Mouse (Mus musculus) intestine, embryonic 16.5 days (tissue): ENCODE measurements at regions not wholly inside any gene's neighbourhood (a gene's known extent, or its start where the extent isn't known, plus 50 kb on each side); places are given as distances from the start of the nearest gene placed in this dataset.

Experiments used
- ATAC-seq: fragments of 200-750 bp; cut with Nextera tagmentation; 2 replicates; pipeline ENCODE4 v1.8.0; 2017; ENCODE audit warnings: moderate TSS enrichment, moderate library complexity
- H3K27ac ChIP-seq: fragments of 300-500 bp; sonication (generic); 2 replicates; pipeline ENCODE4 v1.5.1; 2014; ENCODE audit warnings: mild to moderate bottlenecking, low read length
- H3K27me3 ChIP-seq: fragments of 300-500 bp; sonication (generic); replicated peaks from 2 replicates; pipeline ENCODE4 v1.6.1; 2014; ENCODE audit warnings: low read length, control low read depth, mixed read lengths; ENCODE audit not compliant: control insufficient read depth, insufficient read depth
- H3K36me3 ChIP-seq: fragments of 300-500 bp; sonication (generic); 2 replicates; pipeline ENCODE4 v1.6.1; 2014; ENCODE audit warnings: low read length, control low read depth; ENCODE audit not compliant: control insufficient read depth, insufficient read depth
- H3K4me1 ChIP-seq: fragments of 300-500 bp; sonication (generic); 2 replicates; pipeline ENCODE4 v1.6.1; 2014; ENCODE audit warnings: low read length, control low read depth, mixed read lengths; ENCODE audit not compliant: control insufficient read depth, insufficient read depth
- H3K4me2 ChIP-seq: fragments of 300-500 bp; sonication (generic); 2 replicates; pipeline ENCODE4 v1.6.1; 2014; ENCODE audit warnings: low read depth, low read length, control low read depth
- H3K4me3 ChIP-seq: fragments of 300-500 bp; sonication (generic); 2 replicates; pipeline ENCODE4 v1.5.1; 2014; ENCODE audit warnings: mild to moderate bottlenecking, low read length
- H3K9ac ChIP-seq: fragments of 300-500 bp; sonication (generic); 2 replicates; pipeline ENCODE4 v1.6.1; 2014; ENCODE audit warnings: low read depth, low read length
- H3K9me3 ChIP-seq: fragments of 300-500 bp; sonication (generic); 2 replicates; pipeline ENCODE4 v1.6.1; 2016; ENCODE audit warnings: low read length, control low read depth; ENCODE audit not compliant: control insufficient read depth
- WGBS: fragments of 180-500 bp; shearing (Covaris S2); extraction: QIAGEN DNeasy Blood & Tissue Kit; methylation state at CpG from one replicate; pipeline ENCODE4 v1.1.7; 2014; 5-methylcytosine and 5-hydroxymethylcytosine counted together

DNA sequence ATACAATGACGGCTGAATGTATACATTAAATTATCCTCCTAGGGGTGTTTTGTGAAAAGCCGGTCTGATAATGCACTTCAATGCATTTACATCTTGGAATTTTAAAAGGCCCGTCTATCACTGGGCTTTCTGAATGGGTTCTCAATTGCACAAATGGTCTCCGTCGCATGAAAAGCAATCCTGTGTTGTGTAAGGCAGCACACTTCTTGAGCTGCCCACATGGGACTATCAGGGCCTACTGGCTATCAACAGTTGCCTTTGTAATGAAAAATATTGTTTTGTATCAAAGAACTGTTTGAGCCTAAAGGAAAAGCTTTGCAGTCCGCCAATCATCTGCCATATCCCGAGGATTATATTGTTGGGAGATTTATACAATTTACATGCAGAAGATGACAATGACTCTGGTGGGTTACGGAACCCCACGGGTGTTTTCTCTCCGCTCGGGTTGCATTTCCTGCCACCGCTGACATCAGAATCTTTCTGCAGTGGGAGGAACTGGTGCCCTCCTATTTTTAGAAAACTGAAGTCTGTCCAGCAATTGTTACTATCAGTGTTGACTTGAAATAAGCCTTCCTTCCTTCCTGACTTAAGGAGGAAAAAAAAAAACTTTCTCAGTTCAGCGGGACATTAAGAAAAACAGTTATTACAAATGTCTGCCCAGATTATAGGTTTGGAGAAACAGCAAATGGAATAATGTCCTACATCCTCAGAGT, 118.7 kb downstream of the Tmem26 start:
- H3K27me3 ChIP-seq, result no peaks in the 10 kb centered on the region
- no peaks in the 10 kb centered on the region for H3K36me3 ChIP-seq
- H3K9me3 ChIP-seq, result no peaks in the 10 kb centered on the region
- no peak for ATAC-seq
- WGBS, result 55% methylated on average over 13 of the region's 13 CpGs
- no peak overlapping the region for H3K4me3 ChIP-seq
- H3K27ac ChIP-seq, result no peak overlapping the region
- no peak overlapping the region for H3K4me2 ChIP-seq
- H3K4me1 ChIP-seq, result no peaks in the 10 kb centered on the region
- no peak overlapping the region for H3K9ac ChIP-seq

DNA sequence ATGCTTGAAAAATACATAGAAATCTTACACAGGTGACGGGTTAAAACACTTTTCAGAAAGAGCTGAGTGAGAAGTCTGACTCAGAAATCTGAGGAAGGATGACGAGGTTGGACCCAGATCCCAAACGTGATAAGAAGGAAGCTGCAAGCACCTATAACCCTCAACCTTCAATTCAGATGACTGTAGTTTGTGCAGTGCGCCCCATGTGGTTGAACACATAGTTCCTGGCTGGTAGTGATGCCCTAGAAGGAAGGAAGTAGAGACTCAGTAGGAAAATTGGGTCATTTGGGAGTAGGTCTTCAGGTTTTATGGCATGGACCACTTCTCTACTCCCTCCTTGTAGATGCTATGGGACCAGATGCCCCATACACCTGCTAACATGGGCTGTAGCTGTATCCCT, 120.6 kb downstream of the Tmem26 start:
- Histone ChIP-seq H3K36me3 (no peaks in the 10 kb centered on the region), H3K27me3 (no peaks in the 10 kb centered on the region), H3K4me1 (no peaks in the 10 kb centered on the region), H3K27ac (no peak overlapping the region), H3K4me2 (no peak overlapping the region), H3K9me3 (no peaks in the 10 kb centered on the region), H3K9ac (no peak overlapping the region), H3K4me3 (no peak overlapping the region)
- no peak for ATAC-seq
- WGBS, result 83% methylated on average over 4 of the region's 4 CpGs

DNA sequence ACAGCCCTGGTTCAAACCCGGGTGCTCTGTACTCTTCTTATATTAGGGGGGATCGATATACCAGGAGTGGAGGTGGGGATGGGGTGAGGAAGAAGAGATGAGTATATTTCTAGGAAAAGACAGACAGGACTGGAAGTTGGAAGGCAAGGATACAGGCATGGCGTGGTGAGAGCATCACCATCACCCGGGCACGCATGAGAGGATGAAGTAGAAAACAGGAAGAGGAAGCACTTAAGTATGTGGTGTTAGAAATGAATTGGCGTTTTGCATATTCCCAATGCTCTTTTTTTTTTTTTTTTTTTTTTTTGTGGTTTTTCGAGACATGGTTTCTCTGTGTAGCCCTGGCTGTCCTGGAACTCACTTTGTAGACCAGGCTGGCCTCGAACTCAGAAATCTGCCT, 121.2 kb downstream of the Tmem26 start:
- Histone ChIP-seq H3K27me3 (no peaks in the 10 kb centered on the region), H3K4me1 (no peaks in the 10 kb centered on the region), H3K4me2 (no peak overlapping the region), H3K27ac (no peak overlapping the region), H3K4me3 (no peak overlapping the region), H3K36me3 (no peaks in the 10 kb centered on the region), H3K9me3 (no peaks in the 10 kb centered on the region), H3K9ac (no peak overlapping the region)
- WGBS, result 87% methylated on average over 7 of the region's 8 CpGs
- ATAC-seq, result no peak

DNA sequence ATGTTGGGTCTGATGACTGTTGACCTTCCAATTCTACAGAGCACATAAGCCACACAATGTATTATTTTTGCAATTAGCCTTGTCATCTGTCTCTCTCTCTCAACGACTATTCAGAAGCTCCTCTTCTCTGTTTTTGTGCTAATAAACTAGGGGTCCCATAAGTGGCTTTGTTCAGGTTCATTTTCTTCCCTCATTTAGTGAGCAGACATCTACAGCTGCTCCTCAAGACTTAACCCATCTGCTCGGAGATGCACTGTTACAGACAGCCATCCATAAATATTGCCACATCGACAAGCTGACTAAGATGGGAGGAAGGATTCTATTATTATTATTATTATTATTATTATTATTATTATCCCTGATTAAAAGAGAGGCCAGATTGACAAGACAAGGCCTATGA, 127.7 kb downstream of the Tmem26 start:
- Histone ChIP-seq H3K9me3 (no peaks in the 10 kb centered on the region), H3K9ac (no peak overlapping the region), H3K4me2 (no peak overlapping the region), H3K4me3 (no peak overlapping the region), H3K4me1 (no peaks in the 10 kb centered on the region), H3K36me3 (no peaks in the 10 kb centered on the region), H3K27ac (no peak overlapping the region), H3K27me3 (no peaks in the 10 kb centered on the region)
- 76% methylated on average over 3 of the region's 3 CpGs for WGBS
- ATAC-seq, result no peak

- Histone ChIP-seq H3K27ac (no peak overlapping the region), H3K9ac (no peak overlapping the region), H3K27me3 (no peaks in the 10 kb centered on the region), H3K36me3 (no peaks in the 10 kb centered on the region), H3K4me1 (no peaks in the 10 kb centered on the region), H3K4me3 (no peak overlapping the region), H3K4me2 (no peak overlapping the region), H3K9me3 (no peaks in the 10 kb centered on the region)
- ATAC-seq, result no peak
- WGBS, result 66% methylated on average over 13 of the region's 13 CpGs
Observed at GRCm38 (mm10) chr10:68855934-68856891, 132.8 kb downstream of the Tmem26 start.

DNA sequence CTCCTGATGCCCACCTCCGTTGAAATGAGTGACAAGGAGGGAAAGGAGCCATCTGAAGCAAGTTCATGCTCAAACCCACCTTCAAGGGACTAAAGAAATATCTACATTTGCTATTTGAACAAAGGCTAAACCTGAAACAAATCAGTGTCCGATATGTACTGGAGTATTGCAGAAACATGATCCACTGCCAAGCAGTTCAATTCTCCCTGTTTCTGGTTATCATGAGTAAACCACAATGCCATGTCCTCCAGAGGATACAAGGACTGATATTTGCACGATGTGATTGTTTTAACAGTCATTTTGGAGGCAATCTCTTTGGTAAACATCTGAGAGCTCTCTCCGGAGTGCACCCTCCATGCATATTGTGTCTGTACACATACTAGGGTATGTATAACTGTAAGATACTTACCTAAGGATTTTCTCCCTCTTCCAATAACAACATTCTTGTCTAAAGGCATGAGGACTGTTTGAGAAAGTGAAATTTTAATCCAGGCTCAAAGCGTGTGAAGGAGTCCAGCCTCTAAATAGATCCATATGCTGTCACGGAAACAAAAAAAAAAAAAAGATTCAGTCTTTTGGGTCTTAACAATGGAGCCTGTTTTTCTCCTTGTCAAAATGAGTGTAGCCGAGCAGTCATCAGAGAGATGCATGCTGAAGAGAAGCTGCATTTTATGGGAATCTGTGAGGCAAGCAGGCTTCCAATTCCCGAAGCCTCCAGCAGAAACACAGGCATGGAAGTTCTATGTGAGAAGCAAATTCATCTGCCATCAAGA, 141.3 kb downstream of the Tmem26 start:
- no peaks in the 10 kb centered on the region for H3K9me3 ChIP-seq
- H3K4me1 ChIP-seq, result no peaks in the 10 kb centered on the region
- H3K27ac ChIP-seq, result no peak overlapping the region
- ATAC-seq, result no peak
- no peaks in the 10 kb centered on the region for H3K36me3 ChIP-seq
- no peaks in the 10 kb centered on the region for H3K27me3 ChIP-seq
- H3K9ac ChIP-seq, result no peak overlapping the region
- H3K4me3 ChIP-seq, result no peak overlapping the region
- H3K4me2 ChIP-seq, result no peak overlapping the region
- WGBS, result 62% methylated on average over 8 of the region's 8 CpGs

DNA sequence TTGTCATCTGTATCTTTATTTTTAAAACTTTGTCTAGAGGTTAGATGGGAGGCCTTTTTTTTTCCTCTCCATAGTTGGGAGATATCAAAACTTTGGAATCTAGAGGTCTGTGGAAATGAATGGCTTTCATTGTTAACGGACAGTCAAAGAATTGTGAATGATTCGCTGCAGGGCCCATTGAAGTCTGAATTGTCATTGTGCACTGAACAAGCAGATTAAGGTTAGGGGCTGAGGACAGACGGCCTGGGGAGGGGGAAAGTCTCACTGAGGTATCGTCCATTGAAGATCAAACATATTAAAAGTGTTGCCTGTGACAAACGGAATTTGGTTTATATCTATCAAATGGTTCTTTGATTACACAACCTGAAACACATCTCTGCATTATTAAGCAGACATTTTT, 142.3 kb downstream of the Tmem26 start:
- ATAC-seq, result no peak
- Histone ChIP-seq H3K9me3 (no peaks in the 10 kb centered on the region), H3K4me2 (no peak overlapping the region), H3K4me3 (no peak overlapping the region), H3K27me3 (no peaks in the 10 kb centered on the region), H3K27ac (no peak overlapping the region), H3K36me3 (no peaks in the 10 kb centered on the region), H3K9ac (no peak overlapping the region), H3K4me1 (no peaks in the 10 kb centered on the region)
- 68% methylated on average over 5 of the region's 5 CpGs for WGBS

DNA sequence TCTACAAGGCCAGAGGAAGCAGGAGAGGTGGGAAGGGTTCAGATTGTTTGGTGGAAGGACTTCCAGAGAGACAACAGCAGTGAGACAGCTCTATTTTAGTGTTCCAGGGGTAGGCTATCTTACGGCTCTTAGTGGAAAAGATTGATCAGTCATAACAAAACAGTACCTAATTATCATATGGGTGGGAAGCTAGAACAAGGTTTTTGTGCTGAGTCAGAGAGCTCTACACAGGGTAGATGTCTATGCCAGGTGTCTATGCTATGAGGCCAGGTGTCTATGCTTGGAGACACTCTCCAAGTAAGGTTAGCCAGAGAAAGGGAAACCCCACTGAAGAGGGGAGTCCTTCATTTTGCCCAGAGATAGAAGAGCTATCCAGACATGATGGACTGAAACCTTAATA, 143.9 kb downstream of the Tmem26 start:
- H3K9ac ChIP-seq, result no peak overlapping the region
- no peaks in the 10 kb centered on the region for H3K27me3 ChIP-seq
- H3K27ac ChIP-seq, result no peak overlapping the region
- no peaks in the 10 kb centered on the region for H3K36me3 ChIP-seq
- H3K4me1 ChIP-seq, result no peaks in the 10 kb centered on the region
- no peak overlapping the region for H3K4me2 ChIP-seq
- no peak for ATAC-seq
- WGBS, result 100% methylated on average over 1 of the region's 1 CpGs
- H3K9me3 ChIP-seq, result no peaks in the 10 kb centered on the region
- H3K4me3 ChIP-seq, result no peak overlapping the region

GRCm38 (mm10) chr10:68872102-68872501, 148.7 kb downstream of the Tmem26 start:
- Histone ChIP-seq H3K36me3 (no peaks in the 10 kb centered on the region), H3K4me1 (no peaks in the 10 kb centered on the region), H3K27ac (no peak overlapping the region), H3K9me3 (no peaks in the 10 kb centered on the region), H3K4me3 (no peak overlapping the region), H3K4me2 (no peak overlapping the region), H3K9ac (no peak overlapping the region), H3K27me3 (no peaks in the 10 kb centered on the region)
- no peak for ATAC-seq
- WGBS, result 87% methylated on average over 4 of the region's 4 CpGs
